Comparison of ENCODE assay signal across 23 mouse cellular contexts in the genomic region with DNA sequence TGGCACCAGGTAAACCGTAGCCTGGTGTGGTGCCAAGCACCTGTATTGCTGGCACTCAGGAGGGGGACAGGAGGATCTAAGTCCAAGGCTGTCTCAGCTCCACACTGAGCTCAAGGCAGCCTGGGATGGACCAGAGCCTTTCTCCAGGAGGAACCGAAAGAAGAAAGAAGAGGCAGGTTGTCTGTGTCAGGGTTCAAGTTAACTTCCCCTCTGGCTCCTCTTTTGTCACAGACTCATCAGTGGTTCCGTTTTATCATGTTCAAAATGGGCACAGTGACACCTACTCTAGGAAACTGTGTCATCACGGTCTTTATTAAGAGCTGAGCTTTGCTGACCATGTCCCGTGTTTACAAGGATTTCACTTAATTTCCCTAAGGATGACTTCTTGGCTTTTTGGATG.
"Had no signal": no experiment of that assay in that cellular context is flagged by ENCODE, and none has a peak within 500 bp of the region (broad histone marks: within the 10 kb centered on the region; RNA-seq: fewer than 3 reads in every experiment).

No protein-coding gene starts in this region.

- H3K27ac ChIP-seq: intestine, embryonic 15.5 days; kidney, embryonic 15.5 days; limb, embryonic 10.5 days; limb, embryonic 13.5 days; liver, embryonic 15.5 days; macrophage; midbrain, embryonic 10.5 days; midbrain, embryonic 13.5 days; neural tube, embryonic 12.5 days; neural tube, embryonic 15.5 days had no signal

- H3K4me2 ChIP-seq: intestine, embryonic 15.5 days; kidney, embryonic 15.5 days; limb, embryonic 13.5 days; liver, embryonic 11.5 days; liver, embryonic 15.5 days; lung, embryonic 14.5 days; midbrain, embryonic 13.5 days; neural tube, embryonic 12.5 days; neural tube, embryonic 15.5 days had no signal

- ATAC-seq: intestine, embryonic 15.5 days; midbrain, embryonic 13.5 days; midbrain, embryonic 16.5 days had no signal

- H3K9ac ChIP-seq: intestine, embryonic 15.5 days; kidney, embryonic 15.5 days; limb, embryonic 13.5 days; liver, embryonic 15.5 days; lung, embryonic 14.5 days; midbrain, embryonic 13.5 days; neural tube, embryonic 12.5 days; neural tube, embryonic 15.5 days had no signal

- H3K4me3 ChIP-seq: intestine, embryonic 15.5 days; kidney, embryonic 15.5 days; limb, embryonic 10.5 days; limb, embryonic 13.5 days; liver, embryonic 15.5 days; megakaryocyte, embryonic 14.5 days; midbrain, embryonic 10.5 days; midbrain, embryonic 13.5 days; neural tube, embryonic 12.5 days; neural tube, embryonic 15.5 days had no signal

- H3K9me3 ChIP-seq: intestine, embryonic 15.5 days; kidney, embryonic 15.5 days; limb, embryonic 10.5 days; limb, embryonic 13.5 days; liver, embryonic 15.5 days; megakaryocyte, embryonic 14.5 days; midbrain, embryonic 10.5 days; midbrain, embryonic 13.5 days; neural tube, embryonic 12.5 days; neural tube, embryonic 15.5 days had no signal

- H3K36me3 ChIP-seq: intestine, embryonic 15.5 days; kidney, embryonic 15.5 days; limb, embryonic 10.5 days; limb, embryonic 13.5 days; liver, embryonic 15.5 days; midbrain, embryonic 10.5 days; midbrain, embryonic 13.5 days; neural tube, embryonic 12.5 days; neural tube, embryonic 15.5 days had no signal

- H3K4me1 ChIP-seq: intestine, embryonic 15.5 days; limb, embryonic 10.5 days; liver, embryonic 15.5 days; megakaryocyte, embryonic 14.5 days; midbrain, embryonic 10.5 days; midbrain, embryonic 13.5 days had no signal

- H3K27me3 ChIP-seq: intestine, embryonic 15.5 days; kidney, embryonic 15.5 days; limb, embryonic 13.5 days; liver, embryonic 15.5 days; midbrain, embryonic 13.5 days; neural tube, embryonic 12.5 days; neural tube, embryonic 15.5 days had no signal

- DNase-seq: kidney, adult 11 months; kidney, adult 8-10 months; kidney, postnatal 10 days; kidney, postnatal 36 days; lung, embryonic 14.5 days; lung, postnatal 10 days; right cerebral cortex, adult 18-20 months; right cerebral cortex, postnatal 25 days; thymus, adult 18-20 months; thymus, postnatal 36 days had no signal
